Mouse (Mus musculus) stomach, postnatal 0 days (tissue): ENCODE results near the gene Rnf187.

Source experiments
- CTCF ChIP-seq: IDR thresholded peaks from 2 replicates; pipeline ENCODE4 v1.5.1; 2016; ENCODE audit warnings: antibody characterized with exemption, low read depth, mild to moderate bottlenecking, moderate library complexity
- EP300 ChIP-seq: optimal IDR thresholded peaks from 2 replicates; pipeline ENCODE3; 2016; ENCODE audit warnings: antibody characterized with exemption

GRCm38 (mm10) chr11:58944136-58944535, 5.4 kb upstream of the Rnf187 start:
- TF ChIP-seq CTCF (no peak), EP300 (no peak)
